Mouse (Mus musculus) CH12.LX (cell line): Measurements from ENCODE around the gene Gtf3c5. TPM values are rescaled to one million over a fixed set of nuclear protein-coding genes. Genes with fewer than 3 reads are reported as not detected.

Source experiments
- DNase-seq: peaks from one replicate; pipeline ENCODE4 v3.0.0-alpha.2; 2013; ENCODE audit errors: extremely low read depth
- H3K27ac ChIP-seq: 2 replicates; pipeline ENCODE4 v1.5.1; 2012; ENCODE audit warnings: low read depth, mild to moderate bottlenecking, control low read depth, moderate library complexity; ENCODE audit not compliant: insufficient read depth
- H3K27me3 ChIP-seq: replicated peaks from 2 replicates; pipeline ENCODE3; 2012; ENCODE audit warnings: inconsistent platforms
- H3K36me3 ChIP-seq, 2 experiments: replicated peaks in 1 of 2; 2 replicates each; pipeline versions ENCODE3 to v1.6.1; 2012; ENCODE audit warnings: inconsistent platforms in 1 of 2, low read length in 1 of 2, mild to moderate bottlenecking in 1 of 2, mixed read lengths in 1 of 2, moderate library complexity in 1 of 2; ENCODE audit not compliant: control insufficient read depth in 1 of 2, insufficient read depth in 1 of 2
- H3K4me1 ChIP-seq, 2 experiments: 2 replicates each; pipeline ENCODE4 v1.6.1; 2012; ENCODE audit warnings: inconsistent platforms in 1 of 2, moderate library complexity in 1 of 2; ENCODE audit not compliant: insufficient read depth in 2 of 2, control insufficient read depth in 1 of 2
- H3K4me2 ChIP-seq: 2 replicates; pipeline ENCODE4 v1.6.1; 2012; ENCODE audit warnings: low read depth, mild to moderate bottlenecking, control low read depth; ENCODE audit not compliant: poor library complexity, insufficient read depth, severe bottlenecking
- H3K4me3 ChIP-seq, 3 experiments: fragments of 150-350 bp in 1 of 3; sonication (generic) in 1 of 3; replicated peaks in 1 of 3; 2 replicates each; pipeline versions ENCODE3 to v1.5.1; 2011 to 2012; ENCODE audit warnings: low read depth in 2 of 3, low read length in 2 of 3, mild to moderate bottlenecking in 2 of 3, moderate library complexity in 2 of 3, control low read depth in 1 of 3, improper control_type of control experiment in 1 of 3, inconsistent platforms in 1 of 3, mixed read lengths in 1 of 3; ENCODE audit not compliant: poor library complexity in 1 of 3
- H3K79me2 ChIP-seq: replicated peaks from 2 replicates; pipeline ENCODE4 v1.6.1; 2012; ENCODE audit warnings: mild to moderate bottlenecking, moderate library complexity; ENCODE audit not compliant: control insufficient read depth, poor library complexity, insufficient read depth, severe bottlenecking; ENCODE audit errors: extremely low read depth
- H3K9ac ChIP-seq: 2 replicates; pipeline ENCODE4 v1.6.1; 2012; ENCODE audit warnings: low read depth, mild to moderate bottlenecking, control low read depth, moderate library complexity; ENCODE audit not compliant: insufficient read depth
- H3K9me3 ChIP-seq: replicated peaks from 2 replicates; pipeline ENCODE3; 2012; ENCODE audit warnings: low read length, inconsistent platforms, mixed read lengths
- BHLHE40 ChIP-seq: IDR thresholded peaks from 2 replicates; pipeline ENCODE4 v1.6.1; 2011; ENCODE audit warnings: mild to moderate bottlenecking, low read depth, low read length, improper control_type of control experiment
- CHD1 ChIP-seq: IDR thresholded peaks from 2 replicates; pipeline ENCODE4 v1.6.1; 2012; ENCODE audit warnings: low read depth, low read length, improper control_type of control experiment, inconsistent platforms
- E2F4 ChIP-seq: IDR thresholded peaks from 2 replicates; pipeline ENCODE4 v1.6.1; 2011; ENCODE audit warnings: low read depth, low read length, improper control_type of control experiment; ENCODE audit not compliant: insufficient replicate concordance
- ELF1 ChIP-seq: IDR thresholded peaks from 2 replicates; pipeline ENCODE4 v1.6.1; 2014; ENCODE audit warnings: low read depth, mild to moderate bottlenecking, inconsistent platforms, low read length, improper control_type of control experiment
- ETS1 ChIP-seq: conservative IDR thresholded peaks from 2 replicates; pipeline ENCODE4 v1.6.1; 2012; ENCODE audit warnings: low read depth, mild to moderate bottlenecking, inconsistent platforms, low read length, improper control_type of control experiment, moderate library complexity
- GABPA ChIP-seq: IDR thresholded peaks from 2 replicates; pipeline ENCODE4 v1.6.1; 2012; ENCODE audit warnings: low read depth, low read length, improper control_type of control experiment, inconsistent platforms; ENCODE audit not compliant: insufficient replicate concordance
- HCFC1 ChIP-seq: IDR thresholded peaks from 2 replicates; pipeline ENCODE4 v1.6.1; 2012; ENCODE audit warnings: low read depth, mild to moderate bottlenecking, inconsistent platforms, low read length, improper control_type of control experiment
- JUND ChIP-seq: conservative IDR thresholded peaks from 2 replicates; pipeline ENCODE4 v1.6.1; 2011; ENCODE audit warnings: low read depth, low read length, improper control_type of control experiment
- MAFK ChIP-seq: IDR thresholded peaks from 2 replicates; pipeline ENCODE4 v1.6.1; 2011; ENCODE audit warnings: low read length, improper control_type of control experiment; ENCODE audit not compliant: insufficient replicate concordance
- MAX ChIP-seq: IDR thresholded peaks from 2 replicates; pipeline ENCODE4 v1.6.1; 2011; ENCODE audit warnings: low read length, improper control_type of control experiment
- MAZ ChIP-seq: IDR thresholded peaks from 2 replicates; pipeline ENCODE4 v1.6.1; 2012; ENCODE audit warnings: low read depth, mild to moderate bottlenecking, inconsistent platforms, low read length, improper control_type of control experiment, moderate library complexity
- MXI1 ChIP-seq: IDR thresholded peaks from 2 replicates; pipeline ENCODE4 v1.6.1; 2011; ENCODE audit warnings: mild to moderate bottlenecking, low read depth, low read length, improper control_type of control experiment
- MYC ChIP-seq: IDR thresholded peaks from 2 replicates; pipeline ENCODE4 v1.6.1; 2011; ENCODE audit warnings: low read depth, mild to moderate bottlenecking, improper control_type of control experiment, low read length
- NRF1 ChIP-seq: IDR thresholded peaks from 2 replicates; pipeline ENCODE4 v1.6.1; 2014; ENCODE audit warnings: low read depth, mild to moderate bottlenecking, inconsistent platforms, low read length, improper control_type of control experiment, moderate library complexity
- RAD21 ChIP-seq: IDR thresholded peaks from 2 replicates; pipeline ENCODE4 v1.6.1; 2011; ENCODE audit warnings: low read depth, mild to moderate bottlenecking, low read length, improper control_type of control experiment, moderate library complexity
- SMC3 ChIP-seq: IDR thresholded peaks from 2 replicates; pipeline ENCODE4 v1.6.1; 2011; ENCODE audit warnings: low read depth, low read length, improper control_type of control experiment
- TBP ChIP-seq: conservative IDR thresholded peaks from 2 replicates; pipeline ENCODE4 v1.6.1; 2011; ENCODE audit warnings: low read depth, low read length, improper control_type of control experiment
- TCF12 ChIP-seq: IDR thresholded peaks from 2 replicates; pipeline ENCODE4 v1.6.1; 2014; ENCODE audit warnings: low read depth, mild to moderate bottlenecking, inconsistent platforms, low read length, improper control_type of control experiment
- UBTF ChIP-seq: IDR thresholded peaks from 2 replicates; pipeline ENCODE4 v1.6.1; 2012; ENCODE audit warnings: low read depth, mild to moderate bottlenecking, inconsistent platforms, low read length, improper control_type of control experiment, moderate library complexity
- USF2 ChIP-seq: conservative IDR thresholded peaks from 2 replicates; pipeline ENCODE4 v1.6.1; 2011; ENCODE audit warnings: low read depth, low read length, improper control_type of control experiment
- ZC3H11A ChIP-seq: IDR thresholded peaks from 2 replicates; pipeline ENCODE4 v1.6.1; 2012; ENCODE audit warnings: low read depth, mild to moderate bottlenecking, inconsistent platforms, low read length, improper control_type of control experiment
- ZKSCAN1 ChIP-seq: IDR thresholded peaks from 2 replicates; pipeline ENCODE4 v1.6.1; 2012; ENCODE audit warnings: low read depth, inconsistent platforms, low read length, improper control_type of control experiment, borderline replicate concordance
- dilution Hi-C: fragments of 300-500 bp; cut with MboI; formaldehyde crosslinking; loops from 2 replicates; pipeline ENCODE4 v1.14.3; 2020; ENCODE audit warnings: low sequenced_read_pairs; ENCODE audit not compliant: extremely low pct_unique_long_range_greater_than_20kb, extremely low pct_ligation_motif_present
- in situ Hi-C: fragments of 300-500 bp; cut with MboI; formaldehyde crosslinking; loops from 3 replicates; pipeline ENCODE4 v1.14.3; 2019; ENCODE audit warnings: low sequenced_read_pairs, low pct_ligation_motif_present, low pct_unique_long_range_greater_than_20kb, mixed read lengths
- polyA plus RNA-seq: library from polyadenylated mRNA; unstranded; fragments of >175 nt; gene quantifications from 2 replicates; pipeline ENCODE4 v1.2.1, GENCODE M21; 2012; ENCODE audit warnings: low read depth; ENCODE audit not compliant: insufficient read length
- total RNA-seq, 2 experiments: library from RNA; depleted of rRNA; stranded (reverse); fragments of 300-350 nt in 1 of 2; fragments of >200 nt in 1 of 2; gene quantifications; 2 replicates each; pipeline ENCODE4 v1.2.3; 2012 to 2014

Gtf3c5 gene
- total and polyA plus RNA-seq, 3 experiments: 8.6 to 27.4 (median 12.5) TPM

GRCm38 (mm10) chr2:28530311-28530710 is 53.2 kb downstream of the Gtf3c5 start:
- in situ Hi-C loops (no loop called here), dilution Hi-C loops (no loop called here)
- Histone ChIP-seq H3K9ac (no peak overlapping the region), H3K4me2 (no peak overlapping the region), H3K27me3 (peaks cover 4% of the 10 kb centered on the region), H3K4me3 (no peak overlapping the region), H3K27ac (no peak overlapping the region), H3K36me3 (peaks cover 0 to 2% of the 10 kb centered on the region in 2 experiments), H3K4me1 (peaks cover 46 to 87% of the 10 kb centered on the region in 2 experiments), H3K79me2 (no peaks in the 10 kb centered on the region), H3K9me3 (no peaks in the 10 kb centered on the region)
- no peak for DNase-seq
- TF ChIP-seq E2F4 (no peak), UBTF (no peak), MXI1 (no peak), JUND (no peak), MYC (no peak), MAX (no peak), GABPA (no peak), ZC3H11A (no peak), RAD21 (no peak), ETS1 (no peak), MAZ (no peak), USF2 (no peak), CHD1 (no peak), SMC3 (no peak), ELF1 (no peak), HCFC1 (no peak)

GRCm38 (mm10) chr2:28529856-28530255 is 53.7 kb downstream of the Gtf3c5 start:
- peaks cover 0 to 2% of the 10 kb centered on the region in 2 experiments for H3K36me3 ChIP-seq
- no peaks in the 10 kb centered on the region for H3K79me2 ChIP-seq
- DNase-seq: no peak
- dilution Hi-C loops (no loop called here), in situ Hi-C loops (no loop called here)
- no peak overlapping the region for H3K9ac ChIP-seq
- H3K9me3 ChIP-seq: no peaks in the 10 kb centered on the region
- H3K4me3 ChIP-seq: no peak overlapping the region
- H3K4me2 ChIP-seq: no peak overlapping the region
- H3K27me3 ChIP-seq: peaks cover 4% of the 10 kb centered on the region
- peaks cover 46 to 87% of the 10 kb centered on the region in 2 experiments for H3K4me1 ChIP-seq
- TF ChIP-seq MXI1: no peak
- TF ChIP-seq HCFC1: no peak
- no peak for TF ChIP-seq ZKSCAN1
- TF ChIP-seq NRF1: no peak
- TF ChIP-seq ZC3H11A: no peak
- no peak for TF ChIP-seq TBP
- no peak for TF ChIP-seq MAX
- TF ChIP-seq GABPA: no peak
- TF ChIP-seq MAFK: no peak
- TF ChIP-seq BHLHE40: no peak
- TF ChIP-seq TCF12: no peak
- TF ChIP-seq USF2: no peak
- TF ChIP-seq ETS1: no peak
- TF ChIP-seq JUND: no peak
- TF ChIP-seq ELF1: no peak
- no peak overlapping the region for H3K27ac ChIP-seq
